Mouse (Mus musculus): Measurements from ENCODE around the gene Tmbim7.

Gene Tmbim7

DNA sequence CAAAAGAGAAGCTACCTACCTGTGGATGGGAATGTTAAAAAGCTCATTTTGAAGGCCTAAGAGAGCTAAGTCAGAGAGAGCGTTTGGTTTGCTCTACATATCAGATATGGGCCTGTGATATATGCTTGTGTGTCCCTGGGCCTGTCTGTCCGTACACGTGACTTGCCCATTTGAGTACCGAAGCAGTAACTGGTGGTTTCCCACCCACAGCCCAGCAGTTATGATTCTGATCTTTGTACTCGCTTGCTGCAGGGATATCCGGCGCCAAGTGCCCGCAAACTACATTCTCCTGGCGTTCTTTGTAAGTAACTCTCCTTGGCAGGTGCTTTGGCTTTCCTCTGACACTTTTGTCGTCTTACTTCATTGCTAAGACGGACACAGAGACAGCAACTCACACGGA lies 15.6 kb downstream of the Tmbim7 start:
- no peak for DNase-seq

DNA sequence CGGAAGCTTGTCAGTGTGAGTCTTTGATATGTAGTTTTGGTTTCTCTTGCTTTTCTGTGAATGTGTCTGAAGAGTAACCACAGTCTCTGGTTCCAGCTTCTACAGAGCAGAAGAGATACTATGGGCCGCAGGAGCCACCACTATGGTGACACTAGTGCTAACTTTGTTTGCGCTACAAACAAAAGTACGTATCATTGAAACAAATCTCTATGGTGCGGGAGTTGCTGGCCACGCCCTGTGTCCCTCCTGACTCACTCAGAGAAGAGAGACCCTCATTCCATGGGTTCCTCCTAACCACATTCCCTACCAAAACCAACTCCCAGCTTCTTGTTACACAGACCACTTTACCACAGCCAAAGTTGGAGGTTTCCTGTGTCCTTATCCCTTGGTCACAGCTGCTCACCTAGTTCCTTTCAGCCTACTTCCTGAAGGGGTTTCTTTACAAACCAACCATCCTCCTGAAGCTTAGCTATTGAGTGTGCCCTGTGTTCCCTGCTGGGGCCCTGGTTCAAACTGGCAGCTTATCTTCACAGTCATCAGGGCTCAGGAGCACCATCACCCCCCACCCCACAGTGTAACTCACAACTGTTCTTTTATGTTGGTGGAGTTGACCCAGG lies 19.1 kb downstream of the Tmbim7 start:
- DNase-seq: no peak

DNA sequence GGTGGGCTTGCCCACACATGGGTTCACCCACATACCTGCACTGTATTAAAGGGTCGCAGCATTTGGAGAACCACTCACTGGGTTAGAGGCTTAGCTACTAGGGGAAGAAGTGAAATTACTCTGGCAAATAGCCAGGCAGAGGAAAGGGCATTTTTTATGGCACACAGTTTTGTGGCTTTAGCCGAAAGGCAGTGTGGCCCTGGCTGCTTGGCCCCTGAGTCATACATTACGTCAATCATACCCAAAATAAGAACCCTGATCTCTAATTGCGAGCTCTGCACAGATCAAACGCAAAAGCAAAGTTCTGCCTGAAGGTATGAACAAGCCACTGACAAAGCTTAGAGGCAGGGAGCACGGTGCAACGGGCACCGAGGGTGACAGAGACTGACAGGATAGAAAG lies 37.3 kb downstream of the Tmbim7 start:
- DNase-seq: no peak

DNA sequence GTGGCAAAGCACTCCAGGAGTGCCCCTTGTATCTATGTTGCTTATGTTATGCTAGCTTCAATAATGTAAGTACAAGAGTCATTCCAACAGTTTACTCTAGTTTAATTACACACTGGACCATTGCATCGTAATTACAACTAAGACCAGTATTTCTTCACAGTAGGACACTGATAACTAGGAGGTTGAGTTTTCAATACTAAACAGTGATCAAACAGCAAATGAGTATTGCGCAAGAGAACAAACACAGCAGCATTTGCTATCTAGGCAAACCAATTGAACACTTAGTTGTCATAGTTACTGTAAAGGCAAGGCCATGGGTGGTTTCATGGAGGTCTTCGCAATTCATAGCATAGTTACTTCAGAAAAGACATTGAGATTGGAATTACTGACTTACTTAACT lies 40.3 kb downstream of the Tmbim7 start:
- DNase-seq: no peak

DNA sequence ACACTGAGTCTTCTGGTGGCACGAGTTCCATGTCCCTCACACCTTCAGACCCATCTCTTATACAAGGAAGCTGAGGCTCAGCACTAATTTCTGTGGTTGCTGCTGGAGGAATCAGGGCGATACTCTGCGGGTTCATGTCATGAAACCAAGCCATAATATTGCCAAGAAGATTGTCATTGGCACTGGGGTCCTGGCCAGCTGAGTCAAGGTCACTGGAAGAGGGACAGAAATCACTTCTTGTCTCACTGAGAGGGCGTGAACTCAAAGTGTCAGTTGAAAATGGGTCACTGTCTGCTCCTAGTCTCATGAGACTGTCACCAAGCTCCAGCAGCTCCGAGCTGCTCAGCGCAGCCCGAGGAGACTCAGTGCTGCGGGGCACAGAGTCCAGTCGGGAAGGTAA lies 42.0 kb downstream of the Tmbim7 start:
- DNase-seq: no peak

DNA sequence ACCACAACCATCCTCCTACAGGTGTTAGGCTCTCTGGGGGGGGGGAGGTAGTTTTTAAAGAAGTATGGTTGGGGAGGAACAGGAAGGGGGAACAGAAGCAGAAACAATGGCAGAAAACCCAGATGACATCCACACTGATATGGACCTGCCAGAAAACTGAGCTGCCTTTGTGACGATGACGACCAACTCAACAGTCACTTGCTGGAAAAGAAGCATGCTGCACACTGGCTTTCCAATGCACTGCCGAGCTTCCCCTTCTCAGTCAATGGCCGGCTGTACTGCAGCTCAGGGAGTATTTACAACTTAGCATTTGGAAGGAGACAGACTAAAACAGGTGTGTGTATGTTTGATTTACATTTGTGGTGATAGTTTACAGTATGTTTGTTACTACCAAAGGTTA lies 44.2 kb downstream of the Tmbim7 start:
- no peak for DNase-seq

DNA sequence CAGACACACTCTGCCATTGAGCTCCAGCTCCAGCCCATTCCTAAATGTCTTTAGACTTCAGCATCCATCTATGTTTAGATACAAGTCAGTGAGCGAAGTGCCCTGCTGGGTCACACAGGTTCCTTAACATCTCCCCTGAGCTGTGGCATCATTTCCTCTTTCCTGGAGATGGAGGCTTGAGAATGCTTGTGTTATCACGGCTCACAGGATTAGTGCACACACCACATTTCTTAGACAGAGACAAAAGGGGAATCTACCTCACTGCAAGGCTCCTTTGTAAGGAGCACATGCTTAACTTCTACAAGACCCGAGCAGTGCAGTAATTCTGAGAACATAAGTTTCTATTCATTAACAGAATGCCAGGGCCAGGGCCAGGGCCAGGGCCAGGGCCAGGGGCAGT lies 45.0 kb downstream of the Tmbim7 start:
- DNase-seq: no peak

DNA sequence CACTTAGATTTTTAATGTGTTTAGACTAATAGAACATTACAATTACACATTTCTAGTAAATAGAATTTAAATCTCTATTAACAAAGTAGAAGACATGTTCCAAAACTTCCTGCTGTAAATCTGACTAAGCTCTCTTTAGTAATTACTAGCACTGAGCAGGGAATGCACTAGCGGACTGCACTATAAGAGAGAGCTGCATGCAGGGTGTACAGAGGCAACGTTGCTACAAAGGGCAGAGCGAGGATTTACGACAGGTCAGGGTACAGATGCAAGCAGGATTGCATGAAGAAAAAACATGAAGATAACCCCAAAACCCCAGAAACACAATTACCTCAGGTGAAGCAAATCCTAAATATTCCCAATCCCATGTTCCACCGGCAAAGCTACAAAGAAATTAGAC lies 49.0 kb downstream of the Tmbim7 start:
- no peak for DNase-seq

DNA sequence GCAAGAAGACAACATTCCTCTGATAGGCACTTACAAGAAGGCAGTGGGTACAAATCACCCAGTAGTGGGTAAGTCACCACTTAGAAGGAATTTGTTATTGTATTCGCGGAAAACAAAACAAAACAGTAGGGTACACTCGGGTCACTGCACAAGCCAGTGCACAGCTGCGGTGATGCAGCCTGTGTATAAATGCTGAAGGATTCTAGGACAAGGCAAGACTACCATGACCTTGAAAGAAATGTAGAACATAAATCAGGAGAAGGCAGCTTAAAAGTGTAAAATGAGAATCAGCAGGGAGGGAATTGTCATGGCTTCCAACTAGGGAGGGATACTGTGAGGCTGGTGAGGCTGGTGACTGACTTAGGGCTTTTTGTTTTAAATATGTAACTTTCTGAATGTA lies 51.2 kb downstream of the Tmbim7 start:
- no peak for DNase-seq

DNA sequence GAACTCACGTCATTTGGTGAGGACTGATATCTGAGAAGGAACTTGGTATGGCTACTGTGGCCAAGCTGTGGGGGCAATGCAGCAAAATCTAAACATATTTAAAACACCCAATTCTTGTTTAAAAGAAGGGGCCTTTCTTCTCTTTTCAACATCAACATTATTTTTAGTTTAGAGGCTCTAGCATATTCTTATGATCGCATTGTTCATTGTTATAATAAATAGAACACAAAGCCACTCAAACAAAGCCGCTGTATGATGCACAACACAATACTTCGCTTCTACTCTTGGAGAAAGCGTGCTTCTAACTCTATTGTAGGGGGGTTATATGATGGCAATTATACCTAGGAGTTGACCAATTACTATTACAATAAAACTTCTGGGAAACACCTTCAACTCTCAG lies 64.8 kb downstream of the Tmbim7 start:
- no peak for DNase-seq

DNA sequence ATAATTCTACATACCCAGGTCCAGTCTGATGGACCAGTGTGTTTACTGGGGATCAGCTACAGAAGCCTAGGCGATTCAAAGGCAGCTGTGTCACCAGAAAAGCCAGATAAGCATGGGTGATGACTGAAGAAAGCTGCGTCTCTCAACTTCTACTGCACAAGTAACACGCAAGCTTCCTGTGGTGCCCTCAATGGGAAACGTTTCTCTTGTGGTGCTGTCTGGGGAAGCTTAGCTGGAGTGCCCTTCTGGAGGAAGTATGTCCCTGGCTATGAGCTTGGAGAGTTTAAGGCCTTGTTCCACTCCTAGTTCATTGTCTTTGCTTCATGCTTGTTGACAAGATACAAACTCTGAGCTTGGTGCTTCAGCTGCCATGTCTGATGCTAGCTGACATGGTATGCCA lies 68.4 kb downstream of the Tmbim7 start:
- DNase-seq: no peak

DNA sequence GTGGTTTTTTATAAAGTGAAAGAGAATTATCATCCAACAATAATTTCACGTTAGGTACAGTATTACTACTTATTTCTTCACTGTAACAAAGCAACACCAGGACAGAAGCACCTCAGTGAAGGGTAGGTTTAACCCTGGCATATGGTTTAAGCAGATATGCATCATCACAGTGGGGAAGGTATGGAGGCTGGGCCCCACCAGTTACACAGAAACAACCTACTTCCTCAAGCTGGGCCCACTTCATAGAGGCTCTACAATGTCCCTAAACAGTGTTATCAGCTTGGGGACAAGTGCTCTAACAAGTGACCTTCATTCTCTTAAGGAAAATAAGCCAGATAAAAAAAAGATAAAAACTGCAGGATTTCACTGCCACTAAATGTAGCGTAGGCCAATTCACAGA lies 71.9 kb downstream of the Tmbim7 start:
- no peak for DNase-seq

DNA sequence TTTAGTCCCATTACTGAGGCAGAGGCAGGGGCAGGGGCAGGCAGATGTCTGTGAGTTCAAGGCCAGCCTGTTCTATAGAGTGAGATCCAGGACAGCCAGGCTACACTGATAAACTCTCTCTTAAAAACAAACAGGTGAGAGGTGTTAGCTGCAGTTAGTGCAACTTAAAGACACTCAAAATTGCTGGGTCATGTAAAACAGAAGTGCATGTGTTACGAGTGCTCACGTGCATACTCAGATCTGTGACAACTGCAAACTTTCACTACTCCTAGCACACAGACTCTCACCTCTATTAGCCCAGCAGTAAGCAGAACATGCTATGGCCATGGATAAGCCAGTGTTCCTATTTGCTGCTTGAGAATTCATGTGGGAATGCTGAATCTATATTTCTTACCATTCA lies 72.4 kb downstream of the Tmbim7 start:
- no peak for DNase-seq

DNA sequence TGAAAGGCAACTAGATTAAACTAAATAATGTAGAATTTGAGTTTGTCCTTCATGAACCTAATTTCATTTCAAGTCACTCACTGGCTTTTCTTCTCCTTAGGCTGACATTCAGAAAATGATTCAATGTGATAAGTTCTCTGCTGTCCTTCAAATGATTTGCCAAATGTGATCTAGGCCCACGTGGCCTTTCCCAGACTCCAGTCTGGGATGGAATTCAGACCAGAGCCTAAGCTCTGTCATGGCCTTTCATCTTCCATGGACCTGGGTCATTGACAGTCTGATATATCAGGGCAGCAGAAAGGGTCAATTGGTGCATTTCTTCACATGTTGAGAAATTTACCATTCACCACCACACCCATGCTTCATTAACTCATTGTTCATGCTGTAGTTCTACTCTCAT lies 74.5 kb downstream of the Tmbim7 start:
- DNase-seq: no peak

DNA sequence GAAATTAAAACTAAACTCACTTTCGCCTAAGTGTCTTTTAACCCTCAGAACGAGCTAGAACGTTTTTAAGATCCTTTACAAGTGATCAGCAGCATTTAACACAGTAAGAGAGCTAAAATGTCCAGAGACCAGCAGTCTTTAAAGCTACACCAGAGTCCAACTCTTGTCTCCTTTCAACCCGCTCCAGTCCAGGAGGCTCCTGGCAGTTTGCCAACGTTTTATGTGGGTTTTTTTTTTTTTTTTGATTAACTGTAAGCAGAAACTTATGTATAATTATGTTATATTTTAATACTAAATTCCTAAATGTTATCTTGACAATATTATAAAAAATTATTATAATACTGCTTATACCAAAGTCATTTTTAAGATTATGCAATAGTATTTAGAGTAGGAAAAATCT lies 77.8 kb downstream of the Tmbim7 start:
- no peak for DNase-seq
